Mouse (Mus musculus) liver, postnatal 0 days (tissue): ENCODE data around the gene Nyap1.

Experiments used
- CTCF ChIP-seq: sonication (generic); IDR thresholded peaks from 2 replicates; pipeline ENCODE4 v1.5.1; 2016; ENCODE audit warnings: antibody characterized with exemption, low read depth
- EP300 ChIP-seq: IDR thresholded peaks from 2 replicates; pipeline ENCODE4 v1.6.1; 2016; ENCODE audit warnings: antibody characterized with exemption, low read depth, mild to moderate bottlenecking

GRCm38 (mm10) chr5:137781661-137782060 is 40.3 kb upstream of the Nyap1 start:
- no peak for TF ChIP-seq CTCF
- TF ChIP-seq EP300: no peak
